Mouse (Mus musculus) forebrain, postnatal 0 days (tissue): ENCODE results near the gene Lag3. TPM values are rescaled to one million over a fixed set of nuclear protein-coding genes. Genes with fewer than 3 reads are reported as not detected.

Source experiments
- ATAC-seq: fragments of 200-750 bp; cut with Nextera tagmentation; 2 replicates; pipeline ENCODE4 v1.8.0; 2017; ENCODE audit warnings: mild to moderate bottlenecking, moderate library complexity
- DNase-seq: peaks from one replicate; pipeline ENCODE4 v3.0.0-alpha.2; 2015
- H3K27ac ChIP-seq: fragments of 300-500 bp; sonication (generic); 2 replicates; pipeline ENCODE4 v1.5.1; 2014; ENCODE audit warnings: low read depth, mild to moderate bottlenecking, antibody characterized with exemption, low read length, moderate library complexity, mixed read lengths
- H3K27me3 ChIP-seq: fragments of 300-500 bp; sonication (generic); 2 replicates; pipeline ENCODE4 v1.6.1; 2014; ENCODE audit warnings: mild to moderate bottlenecking, low read length, mixed read lengths; ENCODE audit not compliant: insufficient read depth
- H3K36me3 ChIP-seq: fragments of 300-500 bp; sonication (generic); 2 replicates; pipeline ENCODE4 v1.6.1; 2014; ENCODE audit warnings: mild to moderate bottlenecking, moderate library complexity; ENCODE audit not compliant: insufficient read depth
- H3K4me1 ChIP-seq: fragments of 300-500 bp; sonication (generic); 2 replicates; pipeline ENCODE4 v1.6.1; 2014; ENCODE audit warnings: antibody characterized with exemption; ENCODE audit not compliant: insufficient read depth
- H3K4me2 ChIP-seq: fragments of 300-500 bp; sonication (generic); 2 replicates; pipeline ENCODE4 v1.6.1; 2014; ENCODE audit warnings: low read depth, mild to moderate bottlenecking, moderate library complexity
- H3K4me3 ChIP-seq: fragments of 300-500 bp; sonication (generic); 2 replicates; pipeline ENCODE4 v1.5.1; 2014; ENCODE audit warnings: low read depth, low read length, mixed read lengths
- H3K9ac ChIP-seq: fragments of 300-500 bp; sonication (generic); 2 replicates; pipeline ENCODE4 v1.6.1; 2014; ENCODE audit warnings: mild to moderate bottlenecking
- H3K9me3 ChIP-seq: fragments of 300-500 bp; sonication (generic); 2 replicates; pipeline ENCODE4 v1.6.1; 2016; ENCODE audit warnings: low read length
- CTCF ChIP-seq: sonication (generic); IDR thresholded peaks from 2 replicates; pipeline ENCODE4 v1.5.1; 2016; ENCODE audit warnings: antibody characterized with exemption, control low read depth, low read depth
- WGBS: fragments of 180-500 bp; shearing (Covaris S2); extraction: QIAGEN DNeasy Blood & Tissue Kit; methylation state at CpG from one replicate; pipeline ENCODE4 v1.1.7; 2014; 5-methylcytosine and 5-hydroxymethylcytosine counted together
- polyA plus RNA-seq: library from polyadenylated mRNA; unstranded; fragments of >200 nt; fragmentation: Nextera tagmentation; extraction: Ambion mirVana; gene quantifications from 2 replicates; pipeline ENCODE4 v1.2.1, GENCODE M21; 2015
- total RNA-seq: library from RNA; depleted of rRNA; stranded (reverse); fragments of >200 nt; gene quantifications from 2 replicates; pipeline ENCODE4 v1.2.3, GENCODE M21; 2014

Gene Lag3
- total and polyA plus RNA-seq, 2 experiments from 2014 or later: 1.9 to 3.9 TPM

DNA sequence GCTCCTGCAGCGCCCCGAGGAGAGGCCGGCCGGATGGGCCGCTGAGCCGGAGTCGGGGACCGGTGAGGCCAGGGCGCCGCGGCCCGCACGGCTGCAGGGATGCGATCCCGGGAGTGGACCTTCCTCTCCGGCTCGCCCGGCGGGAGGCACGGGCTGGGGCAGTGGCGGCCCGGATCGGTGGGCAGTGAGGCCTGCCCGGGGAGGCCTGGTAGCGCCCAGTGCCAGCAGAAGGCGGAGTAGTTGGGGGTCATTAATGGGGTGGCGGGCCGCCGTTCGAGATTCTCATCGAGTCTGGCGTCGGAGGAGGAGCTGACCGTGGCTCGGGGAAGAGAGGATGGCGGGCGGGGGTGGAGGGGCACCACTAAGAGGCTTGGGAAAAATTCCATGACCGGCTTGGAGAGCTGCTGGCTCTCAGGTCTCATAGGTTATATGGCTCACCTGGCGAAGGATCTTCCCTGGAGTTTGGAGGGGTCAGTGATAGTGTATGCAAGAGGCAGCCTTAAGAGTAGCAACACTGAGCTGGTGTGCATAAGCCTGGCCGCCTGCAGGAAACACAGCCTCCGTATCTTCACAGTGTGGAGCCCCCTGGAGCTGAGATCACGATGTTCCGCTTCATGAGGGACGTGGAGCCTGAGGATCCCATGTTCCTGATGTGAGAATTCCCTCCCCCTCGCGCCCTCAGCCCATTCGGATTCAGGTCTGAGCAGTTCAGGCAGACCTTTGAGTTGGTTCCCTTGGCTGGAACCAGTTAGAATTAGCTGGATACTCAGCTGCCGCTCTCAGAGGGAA lies 20.2 kb upstream of the Lag3 start:
- H3K9me3 ChIP-seq: no peaks in the 10 kb centered on the region
- peak; percentile 67 for TF ChIP-seq CTCF
- peaks cover 11% of the 10 kb centered on the region for H3K4me1 ChIP-seq
- peak overlapping the region; percentile 76 for H3K4me2 ChIP-seq
- H3K4me3 ChIP-seq: peak overlapping the region; percentile 97
- no peaks in the 10 kb centered on the region for H3K27me3 ChIP-seq
- peak overlapping the region; percentile 95 for H3K27ac ChIP-seq
- peak; percentile 44 for ATAC-seq
- H3K36me3 ChIP-seq: peaks cover 30% of the 10 kb centered on the region
- peak; percentile 75 for DNase-seq
- H3K9ac ChIP-seq: peak overlapping the region; percentile 98
- 2% methylated on average over 47 of the region's 48 CpGs for WGBS

- WGBS: under 1% methylated on average over 56 of the region's 64 CpGs
- H3K27ac ChIP-seq: peak within 1 kb of the TSS; percentile 95
- ATAC-seq: peak; percentile 91
- peak; percentile 99 for DNase-seq
- no peaks in the 10 kb centered on the region for H3K27me3 ChIP-seq
- peak within 1 kb of the TSS; percentile 97 for H3K4me3 ChIP-seq
- H3K36me3 ChIP-seq: peaks cover 22% of the 10 kb centered on the region
- H3K9me3 ChIP-seq: no peaks in the 10 kb centered on the region
- peak within 1 kb of the TSS; percentile 98 for H3K9ac ChIP-seq
- peaks cover 11% of the 10 kb centered on the region for H3K4me1 ChIP-seq
- peak; percentile 98 for TF ChIP-seq CTCF
- H3K4me2 ChIP-seq: peak within 1 kb of the TSS; percentile 76
These were observed 19.4 kb upstream of the Lag3 start, which contains the start of gene Mlf2 for GRCm38 (mm10) chr6:124930754-124931524. Gene Mlf2, plus strand, starts transcription at chr6:124931386.

- Histone ChIP-seq H3K9me3 (no peaks in the 10 kb centered on the region), H3K27ac (peak overlapping the region; percentile 95), H3K9ac (no peak overlapping the region), H3K27me3 (no peaks in the 10 kb centered on the region), H3K4me2 (peak overlapping the region; percentile 76), H3K4me1 (peaks cover 11% of the 10 kb centered on the region), H3K36me3 (peaks cover 16% of the 10 kb centered on the region), H3K4me3 (peak overlapping the region; percentile 97; the same call in 1 of the 2 replicates)
- 34% methylated on average over 1 of the region's 1 CpGs for WGBS
- no peak for TF ChIP-seq CTCF
- DNase-seq (no peak), ATAC-seq (no peak)
These were observed 18.7 kb upstream of the Lag3 start for GRCm38 (mm10) chr6:124930231-124930630.

DNA sequence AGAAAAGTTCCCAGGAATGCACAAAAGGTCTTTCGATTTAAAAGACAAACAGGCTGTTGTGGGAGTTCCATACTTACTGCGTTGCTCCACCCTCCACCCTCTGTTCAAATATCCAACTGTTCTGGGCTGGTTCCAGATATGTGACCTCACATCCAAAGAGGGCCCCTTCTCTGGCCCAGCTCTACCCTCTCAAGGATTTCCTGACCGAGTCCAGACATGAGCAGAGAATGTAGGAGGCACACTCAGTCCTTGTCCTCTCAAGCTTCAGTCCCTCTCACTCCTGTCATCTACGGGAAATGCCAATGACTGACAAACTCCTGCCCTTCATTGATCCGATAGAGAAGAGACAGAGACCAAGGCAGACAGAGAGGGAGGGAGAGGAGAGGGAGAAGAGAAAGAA lies 14.4 kb upstream of the Lag3 start:
- peaks cover 9% of the 10 kb centered on the region for H3K4me1 ChIP-seq
- no peak for ATAC-seq
- no peak overlapping the region for H3K27ac ChIP-seq
- DNase-seq: no peak
- no peak overlapping the region for H3K4me2 ChIP-seq
- no peak overlapping the region for H3K9ac ChIP-seq
- 39% methylated on average over 5 of the region's 5 CpGs for WGBS
- no peaks in the 10 kb centered on the region for H3K9me3 ChIP-seq
- H3K27me3 ChIP-seq: no peaks in the 10 kb centered on the region
- no peaks in the 10 kb centered on the region for H3K36me3 ChIP-seq
- no peak for TF ChIP-seq CTCF
- no peak overlapping the region for H3K4me3 ChIP-seq

DNA sequence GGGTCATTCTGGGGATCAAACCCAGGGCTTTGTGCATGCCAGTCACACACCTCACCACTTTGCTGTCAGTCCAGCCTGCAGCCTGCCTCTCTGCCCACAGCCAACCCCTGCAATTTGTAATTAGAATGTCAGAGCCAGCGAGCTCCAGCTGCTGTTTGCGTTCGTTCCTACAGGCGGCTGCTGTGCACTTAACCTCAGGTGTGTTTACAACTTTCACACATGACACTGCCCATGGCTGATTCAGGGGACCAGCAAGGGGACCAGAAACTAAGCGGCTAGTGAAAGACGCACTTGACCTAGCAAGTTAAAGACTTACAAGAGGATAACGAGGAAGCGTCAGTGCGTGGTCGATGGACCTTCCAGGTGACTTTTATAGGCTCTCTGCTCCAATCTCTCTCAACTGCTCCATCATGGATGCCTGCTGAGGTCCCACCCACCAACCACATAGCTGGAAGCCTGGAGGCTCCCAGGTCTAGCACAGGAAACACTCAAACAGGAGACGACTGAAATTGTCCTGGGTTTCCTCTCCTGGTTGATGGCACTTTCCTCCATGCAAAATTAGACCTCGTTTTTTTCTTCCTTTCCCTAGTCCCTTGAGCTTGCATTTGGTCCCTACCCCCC lies 13.8 kb upstream of the Lag3 start:
- Histone ChIP-seq H3K9me3 (no peaks in the 10 kb centered on the region), H3K4me2 (no peak overlapping the region), H3K4me1 (peaks cover 12% of the 10 kb centered on the region), H3K4me3 (no peak overlapping the region), H3K36me3 (no peaks in the 10 kb centered on the region), H3K27me3 (no peaks in the 10 kb centered on the region), H3K27ac (no peak overlapping the region), H3K9ac (no peak overlapping the region)
- TF ChIP-seq CTCF: no peak
- WGBS: 34% methylated on average over 12 of the region's 12 CpGs
- ATAC-seq (no peak), DNase-seq (no peak)

- Histone ChIP-seq H3K4me2 (no peak overlapping the region), H3K36me3 (no peaks in the 10 kb centered on the region), H3K9ac (no peak overlapping the region), H3K9me3 (no peaks in the 10 kb centered on the region), H3K27ac (peak overlapping the region; percentile 100; the same call in 1 of the 2 replicates), H3K27me3 (no peaks in the 10 kb centered on the region), H3K4me1 (peaks cover 15% of the 10 kb centered on the region; the same call in 1 of the 2 replicates), H3K4me3 (no peak overlapping the region)
- DNase-seq (no peak), ATAC-seq (no peak)
- 54% methylated on average over 4 of the region's 4 CpGs for WGBS
- no peak for TF ChIP-seq CTCF
These were observed 10.0 kb upstream of the Lag3 start for GRCm38 (mm10) chr6:124921539-124921938.
